Comparison of ENCODE assay signal across 8 mouse cellular contexts in genomic region chr7:31148756-31149155, GRCm38 (mm10). TPM values are rescaled to one million over a fixed set of nuclear protein-coding genes. Genes with fewer than 3 reads are reported as not detected.
DNase-seq lines count a peak whose midpoint lies in the region; ATAC-seq and TF ChIP-seq lines count a peak whose summit lies in the region.

No protein-coding gene starts in this region.

- peak; percentile 55 for DNase-seq in thymus, adult 2 months
- DNase-seq in thymus, postnatal 0 days (ENCODE audit: low spot score), result no peak
- DNase-seq in heart, adult 18-20 months, result peak; percentile 77 to 88
- DNase-seq in lung, adult 2 months, result peak; percentile 51
- peak; percentile 79 for DNase-seq in neural tube, embryonic 11.5 days (ENCODE audit: low spot score)
- DNase-seq in urinary bladder, postnatal 10 days (ENCODE audit: low spot score), result no peak

- H3K36me3 ChIP-seq in thymus, adult 2 months (ENCODE audit: control insufficient read depth, insufficient read depth, low read length), result peaks cover under 1% of the 10 kb centered on the region; the same call in 1 of the 2 replicates
- no peaks in the 10 kb centered on the region for H3K36me3 ChIP-seq in intestine, postnatal 0 days (ENCODE audit: control insufficient read depth, insufficient read depth)
- H3K36me3 ChIP-seq in neural tube, embryonic 11.5 days (ENCODE audit: control insufficient read depth, insufficient read depth, low read length), result peaks cover 4% of the 10 kb centered on the region; the same call in 1 of the 2 replicates

- WGBS in thymus, adult 2 months, result 5% methylated on average over 9 of the region's 9 CpGs
- 39% methylated on average over 9 of the region's 9 CpGs for WGBS in intestine, postnatal 0 days
- 4% methylated on average over 9 of the region's 9 CpGs for WGBS in lung, adult 2 months
- 6% methylated on average over 9 of the region's 9 CpGs for WGBS in neural tube, embryonic 11.5 days

- no peak for ATAC-seq in intestine, postnatal 0 days
- peak; percentile 51 for ATAC-seq in neural tube, embryonic 11.5 days (ENCODE audit: insufficient read depth, low FRiP score, low TSS enrichment)

- 0 out of 2 replicates have a peak, but pooled peaks have one; percentile 21 for TF ChIP-seq POLR2A in thymus, adult 2 months (IDR thresholded peaks at IDR 0.05; ENCODE audit: control insufficient read depth, extremely low read depth, insufficient read depth, low read length, poor library complexity)
- no peak for TF ChIP-seq POLR2A in cortical plate, adult 2 months (IDR thresholded peaks at IDR 0.05; ENCODE audit: extremely low read depth, insufficient read depth, low read length)
- TF ChIP-seq POLR2A in lung, adult 2 months (IDR thresholded peaks at IDR 0.05; ENCODE audit: borderline replicate concordance, extremely low read depth, low read depth, low read length), result no peak

- peak overlapping the region; percentile 46 for H3K27ac ChIP-seq in thymus, adult 2 months (ENCODE audit: control insufficient read depth, insufficient read depth, low read length)
- H3K27ac ChIP-seq in cortical plate, adult 2 months (ENCODE audit: insufficient read depth, low read length), result peak overlapping the region; percentile 79
- no peak overlapping the region for H3K27ac ChIP-seq in intestine, postnatal 0 days (ENCODE audit: low read depth, low read length)
- H3K27ac ChIP-seq in neural tube, embryonic 11.5 days (ENCODE audit: low read depth, low read length), result peak overlapping the region; percentile 97

- H3K4me1 ChIP-seq in thymus, adult 2 months (replicated peaks; ENCODE audit: control insufficient read depth, insufficient read depth, low read length), result peaks cover 53% of the 10 kb centered on the region
- peaks cover 8% of the 10 kb centered on the region for H3K4me1 ChIP-seq in cortical plate, adult 2 months (ENCODE audit: control insufficient read depth, insufficient read depth, low read length)
- peaks cover 5% of the 10 kb centered on the region; the same call in 1 of the 2 replicates for H3K4me1 ChIP-seq in intestine, postnatal 0 days (replicated peaks; ENCODE audit: control insufficient read depth, insufficient read depth, low read length)
- peaks cover 17% of the 10 kb centered on the region for H3K4me1 ChIP-seq in lung, adult 2 months (ENCODE audit: control insufficient read depth, insufficient read depth, low read length)
- peaks cover 11% of the 10 kb centered on the region; the same call in 1 of the 2 replicates for H3K4me1 ChIP-seq in neural tube, embryonic 11.5 days (ENCODE audit: control insufficient read depth, insufficient read depth, low read length)

- H3K4me3 ChIP-seq in thymus, adult 2 months (ENCODE audit: control insufficient read depth, insufficient read depth, low read length), result peak overlapping the region; percentile 91
- peak overlapping the region; percentile 75 for H3K4me3 ChIP-seq in cortical plate, adult 2 months (ENCODE audit: insufficient read depth, low read length)
- H3K4me3 ChIP-seq in intestine, postnatal 0 days (ENCODE audit: low read depth, low read length), result peak overlapping the region; percentile 75
- peak overlapping the region; percentile 19 for H3K4me3 ChIP-seq in lung, adult 2 months (replicated peaks; ENCODE audit: extremely low read depth, low read depth, low read length)
- H3K4me3 ChIP-seq in neural tube, embryonic 11.5 days (ENCODE audit: low read depth, low read length), result peak overlapping the region; percentile 89

- no peaks in the 10 kb centered on the region for H3K27me3 ChIP-seq in thymus, adult 2 months (ENCODE audit: control insufficient read depth, insufficient read depth, low read length)
- H3K27me3 ChIP-seq in intestine, postnatal 0 days (replicated peaks; ENCODE audit: control insufficient read depth, insufficient read depth, low read length), result no peaks in the 10 kb centered on the region
- no peaks in the 10 kb centered on the region for H3K27me3 ChIP-seq in neural tube, embryonic 11.5 days (ENCODE audit: control insufficient read depth, insufficient read depth, low read length)

- no peak overlapping the region for H3K9ac ChIP-seq in intestine, postnatal 0 days (ENCODE audit: low read depth, low read length)
- H3K9ac ChIP-seq in neural tube, embryonic 11.5 days (ENCODE audit: low read length), result peak overlapping the region; percentile 98

- H3K9me3 ChIP-seq in intestine, postnatal 0 days (ENCODE audit: control insufficient read depth), result no peaks in the 10 kb centered on the region
- H3K9me3 ChIP-seq in neural tube, embryonic 11.5 days (ENCODE audit: control insufficient read depth, low read length), result no peaks in the 10 kb centered on the region

- peak overlapping the region; percentile 81 for H3K4me2 ChIP-seq in intestine, postnatal 0 days (replicated peaks; ENCODE audit: low read depth)
- peak overlapping the region; percentile 72 for H3K4me2 ChIP-seq in neural tube, embryonic 11.5 days (ENCODE audit: low read depth)

- TF ChIP-seq CTCF in thymus, adult 2 months (IDR thresholded peaks at IDR 0.05; ENCODE audit: borderline replicate concordance, control insufficient read depth, extremely low read depth, insufficient read depth, low read length, poor library complexity), result no peak
- no peak for TF ChIP-seq CTCF in cortical plate, adult 2 months (IDR thresholded peaks at IDR 0.05; ENCODE audit: extremely low read depth, insufficient read depth, low read length)
- TF ChIP-seq CTCF in intestine, postnatal 0 days (IDR thresholded peaks at IDR 0.05; ENCODE audit: low read depth), result no peak
- no peak for TF ChIP-seq CTCF in lung, adult 2 months (IDR thresholded peaks at IDR 0.05; ENCODE audit: insufficient read depth, low read length)

RNA-seq across cellular contexts. Expression of gene Gramd1a, which starts 6.9 kb away (rescaled TPM):
- polyA plus RNA-seq in thymus, adult 2 months (2012; rRNA removed), result 681 and 790 TPM in 2 replicates
- polyA plus RNA-seq in thymus, postnatal 0 days (2015; fragmentation: Nextera tagmentation; extraction: Ambion mirVana), result 76.8 and 79.0 TPM in 2 replicates
- 183 and 188 TPM in 2 replicates for polyA plus RNA-seq in cortical plate, adult 2 months (2012; rRNA removed)
- total RNA-seq in heart, adult 18-20 months (2021), result 10 to 100 TPM; 26.6 to 34.5 TPM
- polyA plus RNA-seq in intestine, postnatal 0 days (2015; fragmentation: Nextera tagmentation; extraction: Ambion mirVana), result 10.3 and 12.4 TPM in 2 replicates
- polyA plus RNA-seq in lung, adult 2 months (2012; rRNA removed), result 103 and 113 TPM in 2 replicates
- polyA plus RNA-seq in neural tube, embryonic 11.5 days (2014; fragmentation: Nextera tagmentation; extraction: Ambion mirVana), result 144 and 159 TPM in 2 replicates

RNA-seq across cellular contexts. Expression of gene Scn1b, which starts 22.0 kb away (rescaled TPM):
- 18.7 and 21.2 TPM in 2 replicates for polyA plus RNA-seq in thymus, adult 2 months (2012; rRNA removed)
- 2.8 and 2.9 TPM in 2 replicates for polyA plus RNA-seq in thymus, postnatal 0 days (2015; fragmentation: Nextera tagmentation; extraction: Ambion mirVana)
- polyA plus RNA-seq in cortical plate, adult 2 months (2012; rRNA removed), result 1,195 and 1,252 TPM in 2 replicates
- 10 to 100 TPM; 39.2 to 40.1 TPM for total RNA-seq in heart, adult 18-20 months (2021)
- polyA plus RNA-seq in intestine, postnatal 0 days (2015; fragmentation: Nextera tagmentation; extraction: Ambion mirVana), result 2.7 and 3.3 TPM in 2 replicates
- 26.6 and 43.9 TPM in 2 replicates for polyA plus RNA-seq in lung, adult 2 months (2012; rRNA removed)
- 0.65 and 0.94 TPM in 2 replicates for polyA plus RNA-seq in neural tube, embryonic 11.5 days (2014; fragmentation: Nextera tagmentation; extraction: Ambion mirVana)

RNA-seq across cellular contexts. Expression of gene Hpn, which starts 33.7 kb away (rescaled TPM):
- polyA plus RNA-seq in thymus, adult 2 months (2012; rRNA removed), result 7.0 and 8.2 TPM in 2 replicates
- polyA plus RNA-seq in thymus, postnatal 0 days (2015; fragmentation: Nextera tagmentation; extraction: Ambion mirVana), result 2.0 and 2.6 TPM in 2 replicates
- polyA plus RNA-seq in cortical plate, adult 2 months (2012; rRNA removed), result 4.2 and 4.9 TPM in 2 replicates
- 1 to 10 TPM; 2.2 to 2.4 TPM for total RNA-seq in heart, adult 18-20 months (2021)
- 21.2 and 28.3 TPM in 2 replicates for polyA plus RNA-seq in intestine, postnatal 0 days (2015; fragmentation: Nextera tagmentation; extraction: Ambion mirVana)
- 30.1 and 34.5 TPM in 2 replicates for polyA plus RNA-seq in lung, adult 2 months (2012; rRNA removed)
- 1.6 TPM in 2 replicates for polyA plus RNA-seq in neural tube, embryonic 11.5 days (2014; fragmentation: Nextera tagmentation; extraction: Ambion mirVana)

Comparison
In these comparisons a context has a peak if more than half of its experiments do, and no peak if none do; other contexts are left out.
1. DNase-seq: peak in thymus, adult 2 months (single experiment), heart, adult 18-20 months (2 of 2), lung, adult 2 months (single experiment) and neural tube, embryonic 11.5 days (single experiment); none in thymus, postnatal 0 days (single experiment) and urinary bladder, postnatal 10 days (single experiment).
2. H3K4me3 ChIP-seq: peak in every context shown above with its lines; median percentile 91 in thymus, adult 2 months; 89 in neural tube, embryonic 11.5 days; 75 in cortical plate, adult 2 months; 75 in intestine, postnatal 0 days; 19 in lung, adult 2 months.
3. RNA of gene Scn1b, which starts 22.0 kb away (polyA plus RNA-seq): 1,195 to 1,252 TPM in cortical plate, adult 2 months; 26.6 to 43.9 TPM in lung, adult 2 months, 18.7 to 21.2 TPM in thymus, adult 2 months, 2.8 to 2.9 TPM in thymus, postnatal 0 days, 2.7 to 3.3 TPM in intestine, postnatal 0 days and 0.65 to 0.94 TPM in neural tube, embryonic 11.5 days; every median in the first group is over 10 times any median in the second.